Mouse (Mus musculus) v-Abl transformed pro-B cells (cell line): ENCODE data around the gene Irf2.

Experiments used
- in situ Hi-C, 2 experiments: fragments of 400-800 bp; cut with MboI; formaldehyde crosslinking; loops; one replicate each; pipeline ENCODE4 v1.15.1; 2025; ENCODE audit not compliant: unreplicated experiment in 2 of 2

Irf2 gene

DNA sequence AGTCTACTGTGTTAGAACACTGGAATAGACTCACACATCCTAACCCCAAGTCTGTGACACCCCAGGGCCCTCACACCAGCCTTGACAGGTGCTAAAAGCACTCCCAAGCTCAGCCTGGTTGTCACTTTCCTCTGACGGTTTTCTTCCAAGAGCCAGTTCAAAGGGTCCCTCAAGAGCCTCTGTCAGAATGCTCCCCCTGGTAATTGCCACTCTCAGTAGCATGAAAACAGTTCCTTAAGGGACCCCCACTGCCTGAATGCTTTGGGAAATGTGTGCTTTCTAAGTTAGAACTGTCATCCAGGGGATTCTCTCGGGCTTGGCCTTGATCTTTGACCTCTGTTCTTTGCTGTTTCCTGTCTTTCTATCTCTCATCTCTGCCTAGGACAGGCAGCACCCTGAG is 17.0 kb upstream of the Irf2 start:
- in situ Hi-C loops, result no loop called here

- in situ Hi-C loops, result no loop called here
Measured at GRCm38 (mm10) chr8:46726383-46726782, 13.1 kb upstream of the Irf2 start.

- in situ Hi-C loops, result loop anchor here (5.0 kb wide), 2 partner anchors 37 to 172 kb away; no protein-coding TSS in a partner anchor
Measured at GRCm38 (mm10) chr8:46729671-46730070, 9.9 kb upstream of the Irf2 start.

GRCm38 (mm10) chr8:46732381-46732915 is 7.1 kb upstream of the Irf2 start:
- in situ Hi-C loops, result loop anchor here (5.0 kb wide), 2 partner anchors 40 to 175 kb away; no protein-coding TSS in a partner anchor

DNA sequence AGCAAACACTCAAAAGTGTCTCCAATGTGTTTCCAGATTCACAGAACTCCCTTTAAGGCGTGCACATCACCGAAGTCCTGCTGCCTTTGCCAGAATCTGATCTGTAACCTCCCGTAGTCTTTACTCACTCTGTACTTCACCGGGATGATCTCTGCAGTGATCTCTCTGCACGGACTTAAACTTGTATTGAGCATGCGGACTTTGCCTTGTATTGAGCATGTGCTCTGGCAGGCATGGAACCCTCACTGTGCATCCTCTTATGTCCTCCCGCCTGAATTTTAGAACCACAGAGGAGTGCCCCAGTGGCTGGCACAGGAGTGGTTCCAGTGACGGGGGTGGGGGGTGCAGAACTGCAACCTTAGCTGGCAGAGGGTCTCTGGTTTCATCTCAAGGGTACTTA is 5.9 kb upstream of the Irf2 start:
- in situ Hi-C loops, result loop anchor here (5.0 kb wide), 2 partner anchors 41 to 176 kb away; no protein-coding TSS in a partner anchor

GRCm38 (mm10) chr8:46735505-46735904 is 4.0 kb upstream of the Irf2 start:
- in situ Hi-C loops, result loop anchor here (5.0 kb wide), 3 partner anchors 117 to 217 kb away; no protein-coding TSS in a partner anchor

- in situ Hi-C loops, result loop anchor here (5.0 kb wide), 3 partner anchors 116 to 216 kb away; no protein-coding TSS in a partner anchor
Measured at GRCm38 (mm10) chr8:46736260-46736659, 3.3 kb upstream of the Irf2 start.

DNA sequence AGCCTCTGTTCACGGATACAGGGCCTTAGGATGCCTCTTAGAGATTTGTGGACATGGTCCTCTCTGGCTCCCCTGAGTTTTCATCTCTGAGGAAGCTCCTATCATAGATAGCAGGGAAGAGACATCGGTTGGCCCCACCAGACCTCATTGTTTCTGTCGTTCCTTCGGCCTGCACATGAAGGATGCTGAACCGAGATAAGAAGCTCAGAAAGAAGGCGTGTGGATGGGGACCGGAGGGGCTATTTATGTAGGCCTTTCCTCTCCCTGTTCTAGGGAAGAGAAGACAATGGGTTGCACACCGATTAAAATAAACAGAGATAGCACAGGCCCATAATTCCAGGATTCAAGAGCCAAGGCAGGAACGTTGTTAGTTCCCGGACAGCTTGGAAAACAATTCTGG is 2.1 kb upstream of the Irf2 start:
- in situ Hi-C loops, result loop anchor here (5.0 kb wide), 3 partner anchors 115 to 215 kb away; no protein-coding TSS in a partner anchor

- in situ Hi-C loops, result loop anchor here (5.0 kb wide), 3 partner anchors 114 to 214 kb away; no protein-coding TSS in a partner anchor
Measured at GRCm38 (mm10) chr8:46737907-46738306, 1.6 kb upstream of the Irf2 start.

GRCm38 (mm10) chr8:46738601-46739000 is 931 bp upstream of the Irf2 start:
- in situ Hi-C loops, result loop anchor here (5.0 kb wide), 3 partner anchors 114 to 214 kb away; no protein-coding TSS in a partner anchor

DNA sequence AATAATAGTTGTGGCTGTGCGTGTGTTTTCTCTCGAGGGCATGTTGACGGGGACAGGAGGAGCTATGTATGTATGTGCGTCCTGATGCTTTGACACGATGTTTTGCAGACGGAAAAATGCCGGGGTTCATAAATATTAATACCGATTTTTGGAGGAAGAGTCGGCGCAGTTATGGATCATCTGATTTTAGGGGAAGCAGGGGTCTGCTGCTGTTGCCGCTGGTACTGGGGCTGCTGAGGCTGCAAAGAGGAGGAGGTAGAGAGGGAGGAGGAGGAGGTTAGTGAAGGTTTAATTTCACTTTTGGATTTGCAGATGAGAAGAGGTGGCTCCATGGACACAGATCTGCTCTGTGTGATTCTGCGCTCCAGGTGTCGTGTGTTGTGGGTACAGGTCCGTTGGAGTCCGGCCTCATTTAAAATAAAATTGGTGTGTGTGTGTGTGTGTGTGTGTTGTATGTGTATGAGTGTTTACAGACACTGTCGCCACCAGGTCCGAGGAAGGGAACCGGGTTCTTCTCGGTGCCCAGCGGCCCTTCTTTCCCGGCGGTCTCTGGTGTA is 502 bp downstream of the Irf2 start:
- in situ Hi-C loops, result loop anchor here (5.0 to 10.0 kb wide), 4 partner anchors 105 to 212 kb away; no protein-coding TSS in a partner anchor

DNA sequence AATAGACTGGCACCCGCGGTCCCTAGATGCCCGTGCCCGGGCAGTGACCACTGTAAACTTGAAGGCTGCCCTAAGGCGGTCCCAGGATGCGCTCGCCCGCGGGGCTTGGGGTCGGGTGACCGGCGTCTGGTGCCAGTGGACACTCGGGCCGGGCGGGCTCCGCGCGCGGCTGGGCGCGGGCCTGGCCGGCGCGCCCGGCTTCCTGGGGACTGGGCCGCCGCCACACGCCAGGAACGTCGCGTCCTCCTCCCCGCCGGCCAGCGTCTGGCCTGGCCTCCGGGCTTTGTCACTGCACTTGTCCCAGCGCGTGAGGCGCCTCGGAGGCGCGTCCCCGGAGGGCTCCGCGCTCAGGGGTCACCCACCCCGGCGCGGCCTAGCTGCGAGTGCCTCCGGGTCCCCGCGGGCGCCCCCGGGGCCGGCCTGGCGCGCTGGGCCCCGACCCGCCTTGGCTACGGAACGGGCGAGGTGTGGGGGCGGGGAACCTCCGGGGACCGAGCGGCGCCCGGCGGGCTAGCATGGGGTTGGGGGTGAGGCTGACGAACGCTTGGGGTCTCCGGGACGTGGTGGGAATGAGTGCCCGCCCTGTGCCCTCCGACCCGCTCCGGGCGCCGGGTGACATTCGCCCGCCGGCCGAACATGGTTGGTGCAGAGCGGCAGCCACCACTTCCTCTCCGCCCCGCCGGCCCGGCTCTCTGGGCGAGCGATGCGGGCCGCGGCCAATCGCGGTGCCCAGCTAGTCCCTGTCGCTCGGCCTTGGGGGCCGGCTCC is 1.2 kb downstream of the Irf2 start:
- in situ Hi-C loops, result loop anchor here in 1 of 2 experiments (10.0 kb wide), 1 partner anchor 104 kb away; no protein-coding TSS in a partner anchor

DNA sequence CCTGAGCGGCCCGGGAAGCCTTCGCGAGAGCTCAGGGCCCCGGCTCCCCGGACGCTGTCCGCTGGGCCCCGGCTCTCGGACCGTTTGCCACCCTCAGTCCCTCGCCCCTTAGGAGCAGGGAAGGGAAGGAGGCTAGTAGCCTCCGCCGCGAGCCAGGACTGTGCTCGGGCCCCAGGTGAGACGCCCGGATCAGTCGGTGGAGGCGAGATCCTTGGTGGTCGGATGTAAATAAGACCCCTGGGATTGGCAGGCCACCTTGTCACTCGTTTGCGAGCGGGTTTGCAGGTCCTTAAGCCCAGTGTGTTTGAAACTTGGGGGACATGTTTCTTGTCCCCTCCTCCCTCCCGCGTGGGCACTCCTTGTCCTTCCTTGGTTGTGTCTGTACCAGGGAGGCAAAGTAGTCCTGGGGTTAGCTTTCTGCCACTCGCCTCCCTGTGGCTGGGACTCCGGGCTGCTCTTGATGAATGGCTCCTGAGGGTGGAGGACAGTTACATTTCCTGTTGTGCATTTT is 1.8 kb downstream of the Irf2 start:
- in situ Hi-C loops, result loop anchor here in 1 of 2 experiments (10.0 kb wide), 1 partner anchor 103 kb away; no protein-coding TSS in a partner anchor

- in situ Hi-C loops, result loop anchor here in 1 of 2 experiments (10.0 kb wide), 1 partner anchor 103 kb away; no protein-coding TSS in a partner anchor
Measured at GRCm38 (mm10) chr8:46741991-46742690, 2.6 kb downstream of the Irf2 start.

DNA sequence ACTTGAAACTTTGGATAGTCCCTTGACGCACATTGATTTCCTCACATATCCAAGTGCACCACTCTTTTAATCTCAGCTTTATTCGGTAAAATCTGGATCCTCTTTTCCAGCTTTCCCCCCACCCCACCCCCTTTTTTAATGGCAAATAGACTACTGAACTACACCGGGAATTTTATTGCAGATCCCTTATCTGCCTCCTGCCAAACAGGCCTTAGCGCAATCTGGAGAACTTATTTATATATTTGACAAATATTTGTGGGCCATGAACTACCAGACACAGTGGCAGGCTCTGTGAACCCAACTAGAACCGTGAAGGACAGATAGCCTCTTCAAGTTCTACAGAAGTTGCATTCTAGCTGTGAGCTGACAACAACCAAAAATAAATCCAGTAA is 3.2 kb downstream of the Irf2 start:
- in situ Hi-C loops, result loop anchor here in 1 of 2 experiments (10.0 kb wide), 1 partner anchor 102 kb away; no protein-coding TSS in a partner anchor

- in situ Hi-C loops, result loop anchor here in 1 of 2 experiments (10.0 kb wide), 1 partner anchor 99 kb away; no protein-coding TSS in a partner anchor
Measured at GRCm38 (mm10) chr8:46745464-46745863, 5.9 kb downstream of the Irf2 start.

DNA sequence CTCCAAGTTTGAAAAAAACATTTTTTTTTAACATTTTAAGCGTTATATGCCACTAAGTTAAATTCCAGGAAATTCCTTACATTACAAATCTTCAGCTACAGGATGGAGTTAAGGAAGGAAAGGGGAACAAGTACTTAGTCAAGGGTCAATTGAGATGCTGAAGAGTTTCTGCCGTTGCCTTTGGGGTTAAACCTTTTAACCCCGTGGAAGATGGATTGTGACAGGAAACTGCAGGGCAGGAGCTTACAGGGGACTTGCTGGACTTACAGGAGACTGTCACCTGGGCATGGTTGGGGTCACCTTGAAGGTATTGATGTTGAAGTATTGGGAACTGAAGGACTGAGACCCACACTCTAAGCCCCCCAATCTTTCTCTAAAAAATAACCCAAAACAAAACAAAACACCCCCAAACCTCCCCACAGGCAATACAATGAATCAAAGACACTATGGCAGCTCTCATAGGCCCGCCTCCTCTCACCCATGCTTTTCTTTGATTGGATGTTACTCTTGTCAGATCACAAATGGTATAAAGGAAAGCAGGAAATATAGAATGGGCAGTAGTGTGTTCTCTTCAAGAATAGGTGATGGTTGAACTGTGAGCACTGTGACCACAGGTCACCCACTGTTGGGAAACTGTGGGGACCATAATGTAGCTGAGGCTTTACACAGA is 7.9 kb downstream of the Irf2 start:
- in situ Hi-C loops, result loop anchor here in 1 of 2 experiments (10.0 kb wide), 1 partner anchor 97 kb away; no protein-coding TSS in a partner anchor

GRCm38 (mm10) chr8:46750000-46750399 is 10.5 kb downstream of the Irf2 start:
- in situ Hi-C loops, result loop anchor here in 1 of 2 experiments (10.0 kb wide), 1 partner anchor 95 kb away; no protein-coding TSS in a partner anchor

- in situ Hi-C loops, result no loop called here
Measured at GRCm38 (mm10) chr8:46750566-46750965, 11.0 kb downstream of the Irf2 start.
